24 mouse cellular contexts compared by ENCODE assay signal in genomic region chr5:115003224-115003873, GRCm38 (mm10). TPM values are rescaled to one million over a fixed set of nuclear protein-coding genes. Genes with fewer than 3 reads are reported as not detected.
A peak's percentile ranks its signal among the peaks of the same experiment; 100 is the strongest.
DNase-seq lines count a peak whose midpoint lies in the region; ATAC-seq and TF ChIP-seq lines count a peak whose summit lies in the region.
"Had no signal": no experiment of that assay in that cellular context is flagged by ENCODE, and none has a peak within 500 bp of the region (broad histone marks: within the 10 kb centered on the region; RNA-seq: fewer than 3 reads in every experiment).

No protein-coding gene starts in this region.

- H3K27me3 ChIP-seq in kidney, embryonic 15.5 days: 0 out of 2 replicates have a peak, but pooled peaks cover 5% of the 10 kb centered on the region
- H3K27me3 ChIP-seq in kidney, embryonic 16.5 days (ENCODE audit: insufficient read depth, low read length): no peaks in the 10 kb centered on the region
- H3K27me3 ChIP-seq in stomach, embryonic 16.5 days (ENCODE audit: control insufficient read depth, insufficient read depth, low read length): no peaks in the 10 kb centered on the region
- no peaks in the 10 kb centered on the region for H3K27me3 ChIP-seq in stomach, postnatal 0 days (ENCODE audit: control insufficient read depth, insufficient read depth, low read length)
- H3K27me3 ChIP-seq: embryonic facial prominence, embryonic 12.5 days; forebrain, embryonic 13.5 days had no signal

- no peaks in the 10 kb centered on the region for H3K9me3 ChIP-seq in kidney, embryonic 15.5 days (replicated peaks)
- H3K9me3 ChIP-seq in kidney, embryonic 16.5 days (ENCODE audit: low read length): no peaks in the 10 kb centered on the region
- H3K9me3 ChIP-seq in stomach, embryonic 16.5 days (replicated peaks; ENCODE audit: control insufficient read depth, low read length): no peaks in the 10 kb centered on the region
- no peaks in the 10 kb centered on the region for H3K9me3 ChIP-seq in stomach, postnatal 0 days (ENCODE audit: control insufficient read depth, low read length)
- H3K9me3 ChIP-seq: embryonic facial prominence, embryonic 12.5 days; forebrain, embryonic 13.5 days; hindbrain, embryonic 10.5 days had no signal

- H3K36me3 ChIP-seq in kidney, embryonic 15.5 days: no peaks in the 10 kb centered on the region
- H3K36me3 ChIP-seq in kidney, embryonic 16.5 days (ENCODE audit: insufficient read depth, low read length): no peaks in the 10 kb centered on the region
- H3K36me3 ChIP-seq in stomach, embryonic 16.5 days (ENCODE audit: control insufficient read depth, insufficient read depth, low read length): no peaks in the 10 kb centered on the region
- no peaks in the 10 kb centered on the region for H3K36me3 ChIP-seq in stomach, postnatal 0 days (ENCODE audit: control insufficient read depth, insufficient read depth, low read length)
- H3K36me3 ChIP-seq: embryonic facial prominence, embryonic 12.5 days; hindbrain, embryonic 10.5 days had no signal

- WGBS in kidney, embryonic 15.5 days: 75% methylated on average over 13 of the region's 13 CpGs
- 79% methylated on average over 13 of the region's 13 CpGs for WGBS in kidney, embryonic 16.5 days
- WGBS in stomach, embryonic 16.5 days: 74% methylated on average over 13 of the region's 13 CpGs
- 77% methylated on average over 13 of the region's 13 CpGs for WGBS in stomach, postnatal 0 days

- 0 out of 2 replicates have a peak overlapping the region, but pooled peaks have one; percentile 3 for H3K4me2 ChIP-seq in kidney, embryonic 15.5 days
- no peak overlapping the region for H3K4me2 ChIP-seq in kidney, embryonic 16.5 days (replicated peaks; ENCODE audit: low read depth, low read length)
- no peak overlapping the region for H3K4me2 ChIP-seq in stomach, embryonic 16.5 days (ENCODE audit: low read depth, low read length)
- H3K4me2 ChIP-seq in stomach, postnatal 0 days (replicated peaks; ENCODE audit: low read depth): no peak overlapping the region
- H3K4me2 ChIP-seq: embryonic facial prominence, embryonic 12.5 days; forebrain, embryonic 13.5 days; heart, embryonic 11.5 days; hindbrain, embryonic 14.5 days had no signal

- no peak for TF ChIP-seq CTCF in stomach, postnatal 0 days (IDR thresholded peaks at IDR 0.05; ENCODE audit: low read depth)

- no peak overlapping the region for H3K4me3 ChIP-seq in kidney, embryonic 15.5 days (replicated peaks)
- H3K4me3 ChIP-seq in kidney, embryonic 16.5 days (ENCODE audit: low read length): no peak overlapping the region
- H3K4me3 ChIP-seq in stomach, embryonic 16.5 days (replicated peaks; ENCODE audit: low read length): no peak overlapping the region
- H3K4me3 ChIP-seq in stomach, postnatal 0 days (ENCODE audit: low read depth, low read length): no peak overlapping the region
- H3K4me3 ChIP-seq: embryonic facial prominence, embryonic 12.5 days; forebrain, embryonic 13.5 days; heart, adult 2 months; hindbrain, embryonic 10.5 days had no signal

- no peak overlapping the region for H3K9ac ChIP-seq in kidney, embryonic 15.5 days
- no peak overlapping the region for H3K9ac ChIP-seq in kidney, embryonic 16.5 days (replicated peaks; ENCODE audit: low read length)
- no peak overlapping the region for H3K9ac ChIP-seq in stomach, embryonic 16.5 days (ENCODE audit: low read length)
- H3K9ac ChIP-seq in stomach, postnatal 0 days (ENCODE audit: low read length): no peak overlapping the region
- H3K9ac ChIP-seq: embryonic facial prominence, embryonic 12.5 days; forebrain, embryonic 13.5 days; forebrain, postnatal 0 days; hindbrain, embryonic 14.5 days had no signal

- no peak for ATAC-seq in kidney, embryonic 15.5 days (replicated peaks; ENCODE audit: low FRiP score)
- no peak for ATAC-seq in kidney, embryonic 16.5 days (ENCODE audit: low FRiP score, low TSS enrichment)
- no peak for ATAC-seq in stomach, embryonic 16.5 days (ENCODE audit: insufficient read depth, low FRiP score)
- no peak for ATAC-seq in stomach, postnatal 0 days (ENCODE audit: low FRiP score, low TSS enrichment)
- peak; percentile 40 for ATAC-seq in granulocyte monocyte progenitor cell, adult 5-6 weeks (replicated peaks; ENCODE audit: poor library complexity, severe bottlenecking)
- ATAC-seq: CD4-positive, CD25-positive, alpha-beta regulatory T cell, adult 4 months; forebrain, embryonic 13.5 days; forebrain, postnatal 0 days had no signal

- no peak overlapping the region for H3K27ac ChIP-seq in kidney, embryonic 15.5 days
- no peak overlapping the region for H3K27ac ChIP-seq in kidney, embryonic 16.5 days (ENCODE audit: low read length)
- H3K27ac ChIP-seq in stomach, embryonic 16.5 days (ENCODE audit: low read length): 0 out of 2 replicates have a peak overlapping the region, but pooled peaks have one; percentile 1
- H3K27ac ChIP-seq in stomach, postnatal 0 days (replicated peaks): no peak overlapping the region
- H3K27ac ChIP-seq: embryonic facial prominence, embryonic 12.5 days; forebrain, embryonic 13.5 days; heart, adult 2 months; hindbrain, embryonic 10.5 days; hindbrain, embryonic 14.5 days had no signal

- DNase-seq in stomach, postnatal 0 days (ENCODE audit: low spot score): no peak
- DNase-seq in urinary bladder, adult 2 months (ENCODE audit: low spot score): no peak
- DNase-seq: adrenal gland, postnatal 10 days; B cell, adult 2 months; cerebellum, adult 11 months; cerebellum, adult 8-10 months; cerebellum, postnatal 14 days; forebrain, postnatal 0 days; gastrocnemius, postnatal 36 days; heart, adult 2 months had no signal

- H3K4me1 ChIP-seq in kidney, embryonic 15.5 days: peaks cover 12% of the 10 kb centered on the region
- H3K4me1 ChIP-seq in kidney, embryonic 16.5 days (ENCODE audit: insufficient read depth, low read length): peaks cover 9% of the 10 kb centered on the region; the same call in 1 of the 2 replicates
- peaks cover 8% of the 10 kb centered on the region; the same call in 1 of the 2 replicates for H3K4me1 ChIP-seq in stomach, embryonic 16.5 days (ENCODE audit: control insufficient read depth, insufficient read depth, low read length)
- H3K4me1 ChIP-seq in stomach, postnatal 0 days (replicated peaks; ENCODE audit: control insufficient read depth, insufficient read depth): no peaks in the 10 kb centered on the region; the same call in 1 of the 2 replicates
- H3K4me1 ChIP-seq: embryonic facial prominence, embryonic 12.5 days; forebrain, embryonic 13.5 days had no signal

- no peak for TF ChIP-seq EP300 in stomach, postnatal 0 days (optimal IDR thresholded peaks at IDR 0.05)

RNA-seq across cellular contexts. Expression of gene Sppl3, which starts 7.6 kb away (rescaled TPM):
- 13.6 and 14.8 TPM in 2 replicates for polyA plus RNA-seq in kidney, embryonic 15.5 days (2015; fragmentation: Nextera tagmentation; extraction: Ambion mirVana)
- polyA plus RNA-seq in kidney, embryonic 16.5 days (2015; fragmentation: Nextera tagmentation; extraction: Ambion mirVana): 12.3 and 13.6 TPM in 2 replicates
- 9.6 and 10.6 TPM in 2 replicates for polyA plus RNA-seq in stomach, embryonic 16.5 days (2015; fragmentation: Nextera tagmentation; extraction: Ambion mirVana)
- 25.2 and 39.8 TPM in 2 replicates for polyA plus RNA-seq in stomach, postnatal 0 days (2015; fragmentation: Nextera tagmentation; extraction: Ambion mirVana)
- total RNA-seq in granulocyte monocyte progenitor cell, adult 5-6 weeks (2014; fragmentation: Nextera tagmentation): 42.8 and 43.9 TPM in 2 replicates
- total RNA-seq in granulocyte monocyte progenitor cell, adult 5-6 weeks (2017): 21.7 and 26.5 TPM in 2 replicates
- polyA plus RNA-seq in urinary bladder, adult 2 months (2012; rRNA removed): 62.5 and 63.9 TPM in 2 replicates

RNA-seq across cellular contexts. Expression of gene Hnf1a, which starts 32.5 kb away (rescaled TPM):
- polyA plus RNA-seq in kidney, embryonic 15.5 days (2015; fragmentation: Nextera tagmentation; extraction: Ambion mirVana): 12.0 and 13.9 TPM in 2 replicates
- polyA plus RNA-seq in kidney, embryonic 16.5 days (2015; fragmentation: Nextera tagmentation; extraction: Ambion mirVana): 12.6 and 15.4 TPM in 2 replicates
- 8.7 and 9.8 TPM in 2 replicates for polyA plus RNA-seq in stomach, embryonic 16.5 days (2015; fragmentation: Nextera tagmentation; extraction: Ambion mirVana)
- polyA plus RNA-seq in stomach, postnatal 0 days (2015; fragmentation: Nextera tagmentation; extraction: Ambion mirVana): 5.4 and 5.7 TPM in 2 replicates
- not detected in 2 replicates for total RNA-seq in granulocyte monocyte progenitor cell, adult 5-6 weeks (2014; fragmentation: Nextera tagmentation)
- not detected in 2 replicates for total RNA-seq in granulocyte monocyte progenitor cell, adult 5-6 weeks (2017)
- polyA plus RNA-seq in urinary bladder, adult 2 months (2012; rRNA removed): 0.06 and 0.09 TPM in 2 replicates
- total RNA-seq: forebrain, postnatal 0 days; gastrocnemius, adult 18-20 months; gastrocnemius, postnatal 36 days; heart, adult 2 months; heart, postnatal 25 days had no signal
- polyA plus RNA-seq: brain, embryonic 14.5 days; cortical plate, adult 2 months; forebrain, postnatal 0 days; heart, adult 2 months; heart, embryonic 11.5 days; hindbrain, embryonic 10.5 days; hindbrain, embryonic 14.5 days had no signal
